Mouse (Mus musculus): Measurements from ENCODE around the gene Wdr89. TPM values are rescaled to one million over a fixed set of nuclear protein-coding genes. Genes with fewer than 3 reads are reported as not detected.
A peak's percentile ranks its signal among the peaks of the same experiment; 100 is the strongest.

The Wdr89 gene
- polyA plus RNA-seq, 1 experiment from 2014 or later: 8.4 TPM

DNA sequence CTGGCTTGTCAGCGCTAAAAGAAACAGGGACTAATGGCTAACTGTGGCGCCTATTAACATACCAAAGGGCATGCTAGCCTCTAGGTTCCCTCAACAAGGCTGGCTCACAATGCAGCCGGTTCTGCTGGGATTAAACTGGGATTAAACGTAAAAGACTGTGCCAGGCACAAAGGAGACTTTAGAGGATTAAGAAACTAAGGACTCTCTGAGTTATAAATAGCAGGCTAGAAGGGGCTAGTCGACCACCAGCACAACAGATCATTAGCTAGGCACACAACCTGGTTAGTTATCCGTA lies 4.9 kb downstream of the Wdr89 start:
- 7% methylated on average over 6 of the region's 6 CpGs for WGBS
- no peaks in the 10 kb centered on the region for H3K9me3 ChIP-seq
- H3K9ac ChIP-seq (replicated peaks): no peak overlapping the region
- no peak overlapping the region for H3K27ac ChIP-seq (replicated peaks)
- no peaks in the 10 kb centered on the region; the same call in 1 of the 2 replicates for H3K27me3 ChIP-seq
- H3K4me2 ChIP-seq (replicated peaks): no peak overlapping the region
- H3K4me1 ChIP-seq: peaks cover 10% of the 10 kb centered on the region
- no peaks in the 10 kb centered on the region for H3K36me3 ChIP-seq
- H3K4me3 ChIP-seq: no peak overlapping the region
- no peak for ATAC-seq (ENCODE audit: low FRiP score, low read depth)

- Histone ChIP-seq H3K27ac (replicated peaks) (no peak overlapping the region), H3K36me3 (no peaks in the 10 kb centered on the region), H3K4me3 (no peak overlapping the region), H3K27me3 (no peaks in the 10 kb centered on the region; the same call in 1 of the 2 replicates), H3K4me1 (peaks cover 9% of the 10 kb centered on the region), H3K4me2 (replicated peaks) (no peak overlapping the region), H3K9ac (replicated peaks) (no peak overlapping the region), H3K9me3 (no peaks in the 10 kb centered on the region)
- no peak for ATAC-seq (ENCODE audit: low FRiP score, low read depth)
- WGBS: 29% methylated on average over 11 of the region's 13 CpGs
Observed at GRCm38 (mm10) chr12:75663646-75664515, 5.5 kb downstream of the Wdr89 start.

GRCm38 (mm10) chr12:75662376-75662775 lies 7.0 kb downstream of the Wdr89 start:
- H3K27me3 ChIP-seq: no peaks in the 10 kb centered on the region; the same call in 1 of the 2 replicates

DNA sequence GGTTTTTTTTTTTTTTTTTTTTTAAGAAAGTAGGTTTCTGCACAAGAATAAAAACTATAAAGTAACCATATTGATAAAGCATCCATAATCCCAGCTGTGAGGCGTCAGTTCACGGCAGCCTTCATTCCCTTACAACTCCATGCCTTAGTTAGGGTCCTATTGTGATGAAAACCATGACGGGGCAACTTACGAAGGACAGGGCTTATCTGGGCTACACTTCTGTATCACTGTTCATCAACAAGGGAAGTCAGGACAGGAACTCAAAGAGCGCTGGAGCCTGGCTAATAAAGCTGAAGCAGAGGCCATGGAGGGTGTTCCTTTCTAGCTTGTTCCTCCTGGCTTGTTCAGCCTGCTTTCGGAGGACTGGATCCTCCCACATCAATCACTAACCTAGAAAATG lies 10.9 kb downstream of the Wdr89 start:
- Histone ChIP-seq H3K36me3 (no peaks in the 10 kb centered on the region), H3K4me2 (replicated peaks) (no peak overlapping the region), H3K4me1 (no peaks in the 10 kb centered on the region), H3K9ac (replicated peaks) (no peak overlapping the region), H3K4me3 (no peak overlapping the region), H3K27me3 (no peaks in the 10 kb centered on the region), H3K27ac (replicated peaks) (no peak overlapping the region), H3K9me3 (no peaks in the 10 kb centered on the region)
- no peak for ATAC-seq (ENCODE audit: low FRiP score, low read depth)
- WGBS: 79% methylated on average over 6 of the region's 6 CpGs

More at GRCm38 (mm10) chr12:75662376-75662775, 7.0 kb downstream of the Wdr89 start:
- WGBS: 92% methylated on average over 1 of the region's 1 CpGs
- H3K27ac ChIP-seq (replicated peaks): no peak overlapping the region
- no peak overlapping the region for H3K4me3 ChIP-seq
- H3K9ac ChIP-seq (replicated peaks): no peak overlapping the region
- peaks cover 4% of the 10 kb centered on the region; the same call in 1 of the 2 replicates for H3K4me1 ChIP-seq
- H3K9me3 ChIP-seq: no peaks in the 10 kb centered on the region
- no peak overlapping the region for H3K4me2 ChIP-seq (replicated peaks)
- H3K36me3 ChIP-seq: no peaks in the 10 kb centered on the region
- no peak for ATAC-seq (ENCODE audit: low FRiP score, low read depth)

DNA sequence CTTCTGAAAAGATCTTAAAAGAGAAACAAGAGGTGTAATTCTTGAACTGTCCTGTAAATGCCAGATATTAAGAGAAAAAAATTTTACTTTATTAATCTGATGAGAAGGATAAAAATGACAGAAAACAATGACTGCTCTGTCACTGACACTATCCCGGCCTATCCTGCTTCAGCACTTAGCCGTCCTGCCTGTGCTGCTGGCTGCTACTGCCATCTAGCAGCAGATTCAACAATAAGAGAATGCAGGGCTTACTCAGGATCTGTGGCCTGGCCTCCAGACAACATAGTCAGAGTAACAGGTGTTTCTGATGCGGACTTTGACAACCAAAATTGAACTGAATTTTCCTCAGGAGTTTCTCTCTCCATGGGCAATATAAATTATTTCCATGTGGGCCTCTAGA lies 12.8 kb downstream of the Wdr89 start:
- no peak overlapping the region for H3K4me3 ChIP-seq
- no peak overlapping the region for H3K27ac ChIP-seq (replicated peaks)
- no peak overlapping the region for H3K4me2 ChIP-seq (replicated peaks)
- no peaks in the 10 kb centered on the region for H3K36me3 ChIP-seq
- no peaks in the 10 kb centered on the region for H3K27me3 ChIP-seq
- no peaks in the 10 kb centered on the region for H3K4me1 ChIP-seq
- H3K9ac ChIP-seq (replicated peaks): no peak overlapping the region
- WGBS: 39% methylated on average over 3 of the region's 3 CpGs
- no peaks in the 10 kb centered on the region for H3K9me3 ChIP-seq
- ATAC-seq (ENCODE audit: low FRiP score, low read depth): peak; percentile 34; the same call in 1 of the 2 replicates

- no peak overlapping the region for H3K27ac ChIP-seq (replicated peaks)
- 69% methylated on average over 3 of the region's 3 CpGs for WGBS
- 0 out of 2 replicates have a peak, but pooled peaks cover 2% of the 10 kb centered on the region for H3K9me3 ChIP-seq
- no peak overlapping the region for H3K4me2 ChIP-seq (replicated peaks)
- H3K4me3 ChIP-seq: no peak overlapping the region
- no peak for ATAC-seq (ENCODE audit: low FRiP score, low read depth)
- H3K9ac ChIP-seq (replicated peaks): no peak overlapping the region
- H3K36me3 ChIP-seq: no peaks in the 10 kb centered on the region
- no peaks in the 10 kb centered on the region for H3K27me3 ChIP-seq
- H3K4me1 ChIP-seq: 0 out of 2 replicates have a peak, but pooled peaks cover 5% of the 10 kb centered on the region
Observed at GRCm38 (mm10) chr12:75654247-75654801, 15.0 kb downstream of the Wdr89 start.

GRCm38 (mm10) chr12:75649706-75650093 lies 19.6 kb downstream of the Wdr89 start:
- H3K9me3 ChIP-seq: 0 out of 2 replicates have a peak, but pooled peaks cover 2% of the 10 kb centered on the region
- H3K4me2 ChIP-seq (replicated peaks): no peak overlapping the region
- peaks cover 10% of the 10 kb centered on the region; the same call in 1 of the 2 replicates for H3K4me1 ChIP-seq
- no peak overlapping the region for H3K4me3 ChIP-seq
- H3K27me3 ChIP-seq: no peaks in the 10 kb centered on the region
- 0 out of 2 replicates have a peak, but pooled peaks have one; percentile 12 for ATAC-seq (ENCODE audit: low FRiP score, low read depth)
- WGBS: 67% methylated on average over 2 of the region's 2 CpGs
- no peaks in the 10 kb centered on the region for H3K36me3 ChIP-seq
- no peak overlapping the region for H3K9ac ChIP-seq (replicated peaks)
- no peak overlapping the region for H3K27ac ChIP-seq (replicated peaks)

DNA sequence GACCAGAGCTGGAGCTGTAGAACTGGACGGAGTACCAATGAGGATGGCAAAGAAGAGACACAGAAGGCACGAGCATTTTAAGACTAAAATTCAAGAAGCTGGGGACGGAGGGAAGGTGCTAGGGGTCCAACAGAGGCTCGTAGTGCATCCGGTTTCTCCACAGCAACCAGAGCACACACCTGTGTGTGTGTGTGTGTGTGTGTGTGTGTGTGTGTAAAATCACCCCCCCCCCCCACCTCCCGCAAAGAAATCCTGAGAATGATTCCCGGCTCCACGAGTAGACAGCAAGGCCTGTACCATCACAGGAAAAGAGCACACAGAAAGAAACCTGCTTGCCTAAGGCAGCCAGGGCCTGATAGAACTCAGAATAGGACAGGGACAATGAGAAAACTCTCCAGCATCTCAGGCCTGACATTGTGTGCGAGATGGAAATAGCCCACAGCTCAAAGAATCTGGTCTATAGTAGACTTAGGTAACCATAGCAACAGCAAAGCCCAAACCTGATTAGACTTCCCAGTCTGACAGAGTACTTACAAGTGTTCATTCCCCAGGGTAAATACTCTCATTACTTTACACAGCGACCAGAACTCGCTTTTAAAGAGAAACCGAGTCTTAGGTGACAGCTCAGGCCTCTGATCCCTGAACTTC lies 20.2 kb downstream of the Wdr89 start:
- Histone ChIP-seq H3K4me2 (replicated peaks) (no peak overlapping the region), H3K9ac (replicated peaks) (no peak overlapping the region), H3K4me1 (peaks cover 10% of the 10 kb centered on the region; the same call in 1 of the 2 replicates), H3K27ac (replicated peaks) (no peak overlapping the region; the same call in 1 of the 2 replicates), H3K9me3 (0 out of 2 replicates have a peak, but pooled peaks cover 2% of the 10 kb centered on the region), H3K36me3 (no peaks in the 10 kb centered on the region), H3K4me3 (no peak overlapping the region), H3K27me3 (no peaks in the 10 kb centered on the region)
- 42% methylated on average over 12 of the region's 12 CpGs for WGBS
- peak; percentile 84 for ATAC-seq (ENCODE audit: low FRiP score, low read depth)

- Histone ChIP-seq H3K9ac (replicated peaks) (no peak overlapping the region), H3K27me3 (no peaks in the 10 kb centered on the region), H3K9me3 (0 out of 2 replicates have a peak, but pooled peaks cover 2% of the 10 kb centered on the region), H3K36me3 (no peaks in the 10 kb centered on the region), H3K27ac (replicated peaks) (no peak overlapping the region), H3K4me3 (no peak overlapping the region), H3K4me2 (replicated peaks) (no peak overlapping the region), H3K4me1 (peaks cover 10% of the 10 kb centered on the region; the same call in 1 of the 2 replicates)
- no peak for ATAC-seq (ENCODE audit: low FRiP score, low read depth)
- 54% methylated on average over 12 of the region's 12 CpGs for WGBS
Observed at GRCm38 (mm10) chr12:75648281-75648680, 21.1 kb downstream of the Wdr89 start.

- no peaks in the 10 kb centered on the region for H3K27me3 ChIP-seq
- ATAC-seq (ENCODE audit: low FRiP score, low read depth): no peak
- no peaks in the 10 kb centered on the region for H3K36me3 ChIP-seq
- WGBS: 95% methylated on average over 2 of the region's 2 CpGs
- H3K9me3 ChIP-seq: 0 out of 2 replicates have a peak, but pooled peaks cover 2% of the 10 kb centered on the region
- H3K27ac ChIP-seq (replicated peaks): no peak overlapping the region
- H3K4me3 ChIP-seq: no peak overlapping the region
- no peak overlapping the region for H3K9ac ChIP-seq (replicated peaks)
- no peak overlapping the region for H3K4me2 ChIP-seq (replicated peaks)
- H3K4me1 ChIP-seq: peaks cover 10% of the 10 kb centered on the region; the same call in 1 of the 2 replicates
Observed at GRCm38 (mm10) chr12:75647663-75648062, 21.7 kb downstream of the Wdr89 start.

- Histone ChIP-seq H3K4me2 (replicated peaks) (no peak overlapping the region), H3K36me3 (no peaks in the 10 kb centered on the region), H3K27ac (replicated peaks) (no peak overlapping the region), H3K9me3 (0 out of 2 replicates have a peak, but pooled peaks cover 2% of the 10 kb centered on the region), H3K4me1 (peaks cover 10% of the 10 kb centered on the region; the same call in 1 of the 2 replicates), H3K4me3 (no peak overlapping the region), H3K27me3 (no peaks in the 10 kb centered on the region), H3K9ac (replicated peaks) (no peak overlapping the region)
- ATAC-seq (ENCODE audit: low FRiP score, low read depth): no peak
- WGBS: 89% methylated on average over 1 of the region's 1 CpGs
Observed at GRCm38 (mm10) chr12:75645780-75646179, 23.6 kb downstream of the Wdr89 start.

DNA sequence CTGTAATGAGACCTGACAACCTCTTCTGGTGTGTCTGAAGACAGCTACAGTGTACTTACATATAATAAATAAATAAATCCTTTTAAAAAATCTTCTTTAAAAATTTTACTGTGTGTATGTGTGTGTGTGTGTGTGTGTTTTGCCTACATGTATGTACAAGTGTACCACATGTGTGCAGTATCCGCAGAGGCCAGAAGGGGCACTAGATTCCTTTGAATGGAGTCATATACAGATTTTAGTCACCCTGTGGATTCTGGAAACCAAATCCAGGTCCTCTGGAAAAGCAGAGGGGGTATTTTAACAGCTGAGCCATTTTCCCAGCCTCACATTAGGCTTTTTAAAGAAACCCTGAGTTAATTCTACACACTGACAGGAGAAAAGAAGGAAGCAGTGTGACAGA lies 27.6 kb downstream of the Wdr89 start:
- Histone ChIP-seq H3K4me3 (no peak overlapping the region), H3K9ac (replicated peaks) (no peak overlapping the region), H3K36me3 (no peaks in the 10 kb centered on the region), H3K9me3 (no peaks in the 10 kb centered on the region), H3K27me3 (no peaks in the 10 kb centered on the region), H3K4me2 (replicated peaks) (no peak overlapping the region), H3K27ac (replicated peaks) (no peak overlapping the region), H3K4me1 (no peaks in the 10 kb centered on the region)
- 100% methylated on average over 1 of the region's 1 CpGs for WGBS
- no peak for ATAC-seq (ENCODE audit: low FRiP score, low read depth)

Data from midbrain, embryonic 12.5 days (tissue).